Mouse (Mus musculus): ENCODE results near the gene Cbfa2t3. TPM values are rescaled to one million over a fixed set of nuclear protein-coding genes. Genes with fewer than 3 reads are reported as not detected.
A peak's percentile ranks its signal among the peaks of the same experiment; 100 is the strongest.

The Cbfa2t3 gene
- total RNA-seq, 2 experiments from 2014 or later = 11.3 to 12.0 TPM

DNA sequence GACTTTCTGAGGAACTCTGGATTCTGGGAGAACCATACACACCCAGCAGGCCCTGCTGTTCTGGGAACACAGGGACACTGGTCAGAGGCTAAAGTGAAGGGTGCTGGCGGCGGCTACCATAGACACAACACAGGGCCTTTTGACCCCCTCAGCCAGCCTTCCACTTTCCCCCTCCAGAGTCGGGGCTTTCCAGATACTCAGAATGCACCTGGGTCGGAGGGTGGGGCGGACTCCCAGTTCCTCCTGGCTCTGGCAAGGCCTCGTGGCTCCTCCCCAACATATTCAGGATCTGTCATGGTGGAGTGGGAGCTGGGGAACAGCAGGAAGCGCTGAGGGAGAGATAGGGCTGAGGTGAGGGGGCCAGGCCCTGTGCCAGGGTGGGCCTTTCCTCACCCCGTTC is 6.8 kb downstream of the Cbfa2t3 start:
- no peak for DNase-seq (ENCODE audit: low spot score in 2 of 2)

GRCm38 (mm10) chr8:122691018-122691417 is 7.9 kb downstream of the Cbfa2t3 start:
- DNase-seq (ENCODE audit: low spot score in 2 of 2) = no peak

DNA sequence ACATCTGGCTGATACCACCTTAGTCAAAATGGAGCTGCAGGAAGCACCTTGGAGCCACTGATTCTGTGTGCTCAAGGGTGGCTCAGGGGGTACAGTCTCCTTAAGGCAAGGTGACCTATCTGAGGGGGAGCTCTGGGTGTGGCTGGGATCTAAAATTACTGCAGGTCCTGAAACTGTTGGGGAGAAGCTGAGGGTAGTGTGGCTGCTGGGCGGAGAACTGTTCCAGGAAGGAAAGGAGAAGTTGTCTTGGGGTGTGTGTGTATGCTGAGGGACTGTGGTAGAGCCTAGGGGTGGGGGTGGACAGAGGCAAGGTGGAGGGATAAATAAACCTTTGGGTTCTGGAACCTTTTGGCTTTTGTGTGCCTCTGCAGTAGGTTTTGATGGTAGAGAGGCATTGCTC is 9.6 kb downstream of the Cbfa2t3 start:
- no peak for DNase-seq (ENCODE audit: low spot score in 2 of 2)

GRCm38 (mm10) chr8:122686879-122687278 is 12.0 kb downstream of the Cbfa2t3 start:
- DNase-seq (ENCODE audit: low spot score in 2 of 2) = no peak

GRCm38 (mm10) chr8:122685097-122685861 is 13.6 kb downstream of the Cbfa2t3 start:
- no peak for DNase-seq (ENCODE audit: low spot score in 2 of 2)

DNA sequence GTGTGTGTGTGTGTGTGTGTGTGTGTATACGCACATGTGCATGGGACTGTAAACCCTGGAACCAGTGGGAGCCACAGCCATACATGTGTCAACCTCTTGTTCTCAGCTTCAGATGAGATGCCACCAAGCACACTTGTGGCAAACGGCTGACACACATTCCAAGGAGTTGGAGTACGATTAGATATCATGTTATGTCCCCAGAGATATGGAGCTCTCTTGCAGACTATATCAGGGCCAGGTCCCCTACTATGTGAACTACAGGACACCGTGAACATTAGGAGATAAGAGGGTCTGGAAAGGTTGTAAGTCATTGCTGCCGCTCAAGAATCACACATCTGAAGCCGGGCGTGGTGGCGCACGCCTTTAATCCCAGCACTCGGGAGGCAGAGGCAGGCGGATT is 16.1 kb downstream of the Cbfa2t3 start:
- DNase-seq (ENCODE audit: low spot score in 2 of 2) = no peak

- DNase-seq (ENCODE audit: low spot score in 2 of 2) = no peak
Measured at GRCm38 (mm10) chr8:122680171-122680570, 18.7 kb downstream of the Cbfa2t3 start.

DNA sequence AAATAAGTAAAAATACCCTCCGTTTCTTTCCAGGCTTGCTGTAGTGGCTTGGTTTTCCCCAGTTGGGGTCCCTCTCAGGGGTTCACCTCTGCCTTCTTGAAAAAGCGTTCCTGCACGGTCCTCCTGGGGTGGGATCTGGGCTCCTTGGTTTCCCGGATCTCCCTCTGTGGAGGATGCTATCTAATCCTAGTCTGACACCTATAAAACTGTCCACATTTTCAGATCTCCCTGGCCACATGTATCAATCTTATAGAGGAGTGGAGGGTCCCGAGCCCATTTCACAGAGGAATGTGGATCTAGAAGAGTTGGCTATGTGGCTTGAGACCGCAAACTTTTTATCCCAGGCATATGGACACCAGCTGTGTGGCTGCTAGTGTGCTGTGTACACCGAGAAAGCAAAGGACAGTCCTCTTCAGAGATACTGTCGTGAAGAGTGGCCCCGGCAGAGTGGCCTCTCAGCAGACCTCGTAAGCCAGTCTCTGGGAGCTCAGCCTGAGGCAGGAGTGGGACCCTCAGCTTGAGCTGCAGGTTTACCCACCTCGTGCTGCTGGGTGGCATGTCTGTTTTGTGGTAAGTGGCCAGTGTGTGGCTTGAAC is 19.5 kb downstream of the Cbfa2t3 start:
- no peak for DNase-seq (ENCODE audit: low spot score in 2 of 2)

- no peak for DNase-seq (ENCODE audit: low spot score in 2 of 2)
Measured at GRCm38 (mm10) chr8:122678896-122679210, 20.1 kb downstream of the Cbfa2t3 start.

DNA sequence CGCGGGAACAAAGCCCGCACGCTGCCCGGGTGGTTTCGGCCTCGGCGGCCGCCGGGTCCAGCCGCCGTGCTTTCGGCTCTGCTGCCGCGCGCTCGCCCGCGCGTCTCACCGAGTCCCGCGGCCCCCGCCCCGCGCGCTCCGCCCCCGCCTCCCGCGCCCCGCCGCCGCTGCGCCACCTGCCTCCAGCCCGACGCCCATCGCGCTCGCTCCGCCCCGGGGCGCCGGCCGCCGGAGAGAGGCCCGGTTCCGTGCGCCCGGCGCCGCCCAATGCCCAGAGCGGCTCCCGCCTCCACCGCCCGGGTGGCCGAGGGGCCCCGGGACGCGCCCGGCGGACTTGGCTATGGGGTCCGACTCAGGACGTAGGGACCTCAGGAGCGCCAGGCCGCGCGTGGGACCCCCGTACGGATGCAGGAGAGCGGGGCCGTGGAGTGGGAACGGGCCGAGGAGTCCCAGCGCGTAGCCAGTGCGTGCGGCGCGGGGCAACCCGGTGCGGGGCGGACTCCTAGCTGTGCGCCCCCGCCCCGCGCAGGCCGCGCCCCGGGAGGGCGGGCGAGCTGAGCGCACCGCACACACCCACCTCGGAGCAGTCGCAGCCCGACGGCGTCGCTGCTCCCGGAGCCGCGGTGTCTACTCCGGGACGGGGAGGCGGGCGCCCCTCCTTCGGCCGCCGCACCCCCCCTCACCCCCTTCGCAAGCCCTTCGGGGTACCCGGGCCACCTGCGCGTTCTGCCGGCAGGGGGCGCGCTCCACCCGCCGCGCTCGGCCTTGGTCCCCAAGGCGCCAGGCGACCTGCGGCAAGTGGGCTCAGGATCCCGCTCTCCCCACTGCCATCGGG is 20.6 kb downstream of the Cbfa2t3 start:
- DNase-seq (ENCODE audit: low spot score in 2 of 2) = peak in 1 of 2 experiments; percentile 48

GRCm38 (mm10) chr8:122677481-122678021 is 21.4 kb downstream of the Cbfa2t3 start:
- no peak for DNase-seq (ENCODE audit: low spot score in 2 of 2)

DNA sequence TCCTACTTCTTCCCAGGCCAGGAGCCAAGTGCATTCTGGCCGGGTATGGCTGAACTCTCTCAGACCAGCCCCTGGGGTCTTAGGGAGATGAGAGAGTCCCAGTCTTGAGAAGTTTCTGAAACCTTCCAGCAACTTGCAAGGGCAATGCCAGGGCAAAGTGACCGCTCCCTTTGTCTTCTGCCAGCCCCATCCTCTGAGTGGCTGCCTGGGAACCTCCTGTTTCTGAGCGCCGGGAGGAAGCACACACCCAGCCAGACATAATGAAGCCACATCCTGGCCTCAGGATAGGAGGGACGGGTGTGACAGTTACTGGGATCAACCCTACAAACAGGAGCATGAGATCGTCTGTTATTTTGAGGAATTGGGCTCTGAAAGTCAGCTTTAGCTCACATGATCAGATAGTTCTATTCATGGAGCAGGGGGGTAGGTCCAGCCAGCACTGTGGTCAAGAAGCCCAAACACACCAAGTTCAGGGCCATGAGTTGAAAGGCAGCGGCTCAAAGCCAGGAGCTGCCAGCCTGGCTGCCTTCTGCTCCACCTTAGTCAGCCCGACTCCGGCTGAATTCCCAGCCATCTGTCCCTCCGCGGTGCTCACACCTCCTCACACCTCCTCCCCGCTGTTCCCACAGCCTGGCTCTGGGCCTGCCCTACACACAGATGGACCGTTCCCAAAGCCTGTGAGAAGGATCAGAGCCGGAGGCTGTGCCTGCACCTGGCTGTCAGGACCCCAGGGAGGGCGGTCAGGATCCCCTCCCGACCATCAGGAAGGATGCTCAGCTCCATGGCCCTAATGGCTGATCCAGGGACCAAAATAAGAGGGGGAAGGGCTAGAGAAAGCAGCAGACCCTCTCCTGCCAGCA is 22.1 kb downstream of the Cbfa2t3 start:
- DNase-seq (ENCODE audit: low spot score in 2 of 2) = no peak

- no peak for DNase-seq (ENCODE audit: low spot score in 2 of 2)
Measured at GRCm38 (mm10) chr8:122675596-122676420, 23.1 kb downstream of the Cbfa2t3 start.

DNA sequence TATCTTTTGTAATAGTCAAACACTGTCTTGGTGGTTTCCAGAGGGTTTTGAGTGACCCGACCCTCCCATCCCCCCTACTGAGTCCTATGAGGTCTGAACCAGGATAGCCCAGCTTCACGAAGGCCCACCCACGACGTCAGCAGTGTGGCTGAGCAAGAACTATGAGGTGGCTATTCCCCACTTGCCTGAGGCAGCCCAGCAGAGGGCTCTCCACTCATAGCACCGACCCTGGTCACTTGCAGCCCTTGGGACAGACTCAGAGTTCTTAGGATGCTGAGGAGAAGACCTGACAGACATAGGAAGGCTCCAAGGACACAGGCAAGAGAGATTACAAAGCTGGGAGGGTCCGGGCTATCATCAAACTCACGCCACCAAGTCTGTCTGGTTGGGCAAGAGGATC is 23.9 kb downstream of the Cbfa2t3 start:
- no peak for DNase-seq (ENCODE audit: low spot score in 2 of 2)

- DNase-seq (ENCODE audit: low spot score in 2 of 2) = no peak
Measured at GRCm38 (mm10) chr8:122673989-122674388, 24.9 kb downstream of the Cbfa2t3 start.

DNA sequence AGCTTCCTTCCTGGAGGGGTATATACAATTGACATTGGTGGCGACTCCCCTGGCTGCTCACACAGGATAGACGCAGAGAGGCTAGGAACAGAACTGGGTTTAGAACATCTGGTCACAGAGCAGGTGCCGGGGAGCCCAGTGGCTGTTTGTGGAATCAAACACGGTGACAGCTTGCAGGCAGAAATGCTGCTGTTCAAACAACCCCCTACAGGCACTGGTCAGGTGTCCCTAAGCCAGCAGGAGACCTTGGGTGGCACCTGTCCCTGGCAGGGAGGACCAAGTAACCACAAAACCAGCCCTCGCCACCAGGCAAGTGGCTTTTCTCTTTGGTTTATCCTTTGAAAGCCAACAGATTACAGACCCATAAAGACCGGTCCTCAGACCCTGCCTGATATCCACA is 27.0 kb downstream of the Cbfa2t3 start:
- DNase-seq (ENCODE audit: low spot score in 2 of 2) = no peak

- DNase-seq (ENCODE audit: low spot score in 2 of 2) = no peak
Measured at GRCm38 (mm10) chr8:122670718-122671117, 28.2 kb downstream of the Cbfa2t3 start.

DNA sequence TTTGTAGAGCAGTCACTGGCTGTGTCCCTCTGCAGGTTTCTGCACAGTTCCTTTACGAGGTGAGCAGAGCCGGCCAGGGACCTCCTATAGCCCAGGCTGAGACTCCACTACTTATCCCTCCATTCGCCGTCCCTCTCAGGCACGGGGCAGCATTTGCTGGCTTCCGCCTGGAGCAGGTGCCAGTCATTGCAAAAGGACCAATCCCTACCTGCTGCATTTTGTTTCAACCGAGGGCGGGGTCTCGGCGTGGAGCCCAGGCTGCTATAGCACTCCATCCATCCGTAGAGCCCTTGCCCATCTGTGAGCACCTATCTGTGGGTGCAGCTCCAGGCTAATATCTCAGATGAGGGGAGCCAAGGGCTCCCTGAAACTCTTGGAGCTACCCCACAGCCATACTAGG is 28.9 kb downstream of the Cbfa2t3 start:
- no peak for DNase-seq (ENCODE audit: low spot score in 2 of 2)

- DNase-seq (ENCODE audit: low spot score in 2 of 2) = no peak
Measured at GRCm38 (mm10) chr8:122669370-122669769, 29.5 kb downstream of the Cbfa2t3 start.

DNA sequence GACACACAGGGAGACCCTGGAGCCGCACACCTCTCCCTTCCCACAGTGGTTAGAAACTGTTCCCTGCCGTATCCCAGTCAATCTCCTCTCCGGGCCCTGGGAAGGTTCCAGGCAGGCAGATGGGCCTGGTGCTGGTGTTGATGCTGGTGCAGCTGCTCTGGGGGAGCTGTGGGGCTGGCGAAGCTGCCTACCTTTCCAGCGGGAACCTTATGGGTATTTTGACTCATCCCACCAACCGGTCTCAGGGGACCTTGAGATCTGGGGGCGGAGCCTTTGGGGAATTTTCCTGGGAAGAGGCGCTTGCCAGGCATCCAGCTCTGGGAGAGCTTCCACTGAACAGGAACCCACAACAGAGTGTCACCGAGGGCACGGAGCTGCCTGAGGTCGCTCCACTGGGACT is 31.1 kb downstream of the Cbfa2t3 start:
- DNase-seq (ENCODE audit: low spot score in 2 of 2) = no peak

All from adrenal gland, postnatal 4 days (tissue).